Mouse (Mus musculus) C2C12 (cell line): ENCODE measurements around the gene Ckm. TPM values are rescaled to one million over a fixed set of nuclear protein-coding genes. Genes with fewer than 3 reads are reported as not detected.

Experiments used
- H3K27me3 ChIP-seq: one replicate; pipeline ENCODE4 v1.6.1; 2011; ENCODE audit not compliant: control insufficient read depth, insufficient read depth, insufficient read length
- H3K36me3 ChIP-seq: one replicate; pipeline ENCODE4 v1.6.1; 2011; ENCODE audit not compliant: control insufficient read depth, insufficient read depth
- H3K4me3 ChIP-seq: one replicate; pipeline ENCODE4 v1.5.1; 2011; ENCODE audit warnings: mild to moderate bottlenecking, control low read depth; ENCODE audit not compliant: poor library complexity, insufficient read depth, severe bottlenecking
- H3K79me2 ChIP-seq: one replicate; pipeline ENCODE4 v1.6.1; 2011; ENCODE audit not compliant: control insufficient read depth, insufficient read depth
- H3K79me3 ChIP-seq: one replicate; pipeline ENCODE4 v1.6.1; 2011; ENCODE audit warnings: low read depth, control low read depth
- H3ac ChIP-seq: one replicate; pipeline ENCODE3; 2011; ENCODE audit warnings: low read depth; ENCODE audit not compliant: control insufficient read depth, insufficient read length
- CEBPB ChIP-seq: IDR thresholded peaks from one replicate; pipeline ENCODE4 v1.6.1; 2011; ENCODE audit warnings: low read depth, mild to moderate bottlenecking, control low read depth, moderate library complexity
- CTCF ChIP-seq: IDR thresholded peaks from one replicate; pipeline ENCODE4 v1.5.1; 2011; ENCODE audit not compliant: control insufficient read depth, insufficient read depth, insufficient read length
- FOSL1 ChIP-seq: IDR thresholded peaks from one replicate; pipeline ENCODE4 v1.8.0; 2011; ENCODE audit warnings: mild to moderate bottlenecking, low read length; ENCODE audit not compliant: poor library complexity, insufficient read depth, severe bottlenecking
- MAX ChIP-seq: IDR thresholded peaks from one replicate; pipeline ENCODE4 v1.6.1; 2011; ENCODE audit warnings: mild to moderate bottlenecking, control low read depth
- MYOD1 ChIP-seq: IDR thresholded peaks from one replicate; pipeline ENCODE4 v1.6.1; 2011; ENCODE audit warnings: low read depth; ENCODE audit not compliant: control insufficient read depth, insufficient read length
- MYOG ChIP-seq: IDR thresholded peaks from one replicate; pipeline ENCODE4 v1.6.1; 2011; ENCODE audit not compliant: control insufficient read depth, insufficient read length; ENCODE audit errors: extremely low read depth
- USF1 ChIP-seq: IDR thresholded peaks from one replicate; pipeline ENCODE4 v1.6.1; 2011; ENCODE audit warnings: low read depth, mild to moderate bottlenecking, control low read depth, moderate library complexity
- long read RNA-seq, 2 experiments: library from polyadenylated mRNA; unstranded; transcript quantifications; one replicate each; pipeline ENCODE4 v2.0.0; 2019 to 2020
- polyA plus RNA-seq: library from polyadenylated mRNA; unstranded; fragments of >200 nt; fragmentation: generic; extraction: Trizol; gene quantifications from one replicate; pipeline ENCODE4 v1.2.1, GENCODE M21; 2012; ENCODE audit warnings: missing spikeins

Gene Ckm
- 1.9 TPM for polyA plus RNA-seq
- long read RNA-seq, experiment 1, transcript Ckm-203 (8 exons, 2,742 nt) = major isoform, 33 of 40 reads
- long read RNA-seq, experiment 1, partial matches to known transcripts = 7 of 40 reads
- long read RNA-seq, experiment 1, other reads (novel, unspliced or antisense) = 0 of 40 reads
- long read RNA-seq, experiment 2 = 0 reads

- no peaks in the 10 kb centered on the region for H3K79me3 ChIP-seq
- H3ac ChIP-seq = peak within 1 kb of the TSS; percentile 4
- no peak within 1 kb of the TSS for H3K4me3 ChIP-seq
- no peaks in the 10 kb centered on the region for H3K79me2 ChIP-seq
- H3K27me3 ChIP-seq = peaks cover 8% of the 10 kb centered on the region
- H3K36me3 ChIP-seq = no peaks in the 10 kb centered on the region
- TF ChIP-seq FOSL1 (no peak), MYOG (no peak), USF1 (no peak), MYOD1 (no peak), MAX (no peak), CEBPB (no peak), CTCF (no peak)
Measured at GRCm38 (mm10) chr7:19404476-19404875, at the start of gene Ckm. Ckm (plus strand) TSS chr7:19404776.

DNA sequence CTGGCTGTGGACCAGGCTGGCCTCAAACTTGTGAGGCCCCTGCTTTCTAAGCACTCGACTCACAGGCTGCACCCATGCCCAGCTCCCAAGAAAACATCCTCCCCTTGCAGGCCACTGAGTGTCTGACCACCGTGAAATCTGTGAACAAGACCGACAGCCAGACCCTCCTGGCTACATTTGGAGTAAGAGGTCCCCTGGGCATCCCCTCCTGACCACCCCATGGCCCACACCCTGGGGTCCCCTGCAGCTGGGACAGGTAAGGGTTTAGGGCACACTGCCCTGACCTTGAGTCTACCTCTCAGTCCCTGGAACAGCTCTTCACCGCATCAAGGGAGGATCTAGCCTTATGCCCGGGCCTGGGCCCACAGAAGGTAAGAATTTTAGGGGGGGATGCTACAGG, 49.6 kb upstream of the Ckm start:
- H3K36me3 ChIP-seq = peaks cover 17% of the 10 kb centered on the region
- H3K79me3 ChIP-seq = peaks cover 15% of the 10 kb centered on the region
- TF ChIP-seq CEBPB = no peak
- H3ac ChIP-seq = no peak overlapping the region
- H3K4me3 ChIP-seq = no peak overlapping the region
- peaks cover 34% of the 10 kb centered on the region for H3K79me2 ChIP-seq
- no peaks in the 10 kb centered on the region for H3K27me3 ChIP-seq

DNA sequence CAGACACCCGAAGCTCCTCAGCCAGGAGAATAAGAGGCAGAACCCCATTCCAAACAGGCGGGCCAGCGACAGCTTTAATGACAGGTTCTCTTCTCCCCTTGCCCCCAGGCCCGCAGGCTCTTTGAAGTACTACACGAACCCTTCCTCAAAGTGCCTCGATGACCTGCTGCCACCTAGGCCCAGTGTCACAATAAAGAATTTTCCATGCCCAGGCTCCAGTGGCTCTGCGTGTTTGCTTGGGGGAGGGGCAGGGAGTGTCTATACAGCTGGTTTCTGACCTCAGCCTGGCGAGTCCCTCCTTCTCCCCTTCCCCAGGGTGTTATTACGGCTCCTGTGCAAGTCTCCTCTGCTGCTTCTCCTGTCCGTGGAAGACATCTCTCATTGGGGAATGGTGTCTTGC, 48.3 kb upstream of the Ckm start:
- Histone ChIP-seq H3K79me2 (peaks cover 34% of the 10 kb centered on the region), H3K4me3 (no peak overlapping the region), H3ac (no peak overlapping the region), H3K36me3 (peaks cover 17% of the 10 kb centered on the region), H3K27me3 (no peaks in the 10 kb centered on the region), H3K79me3 (peaks cover 15% of the 10 kb centered on the region)
- TF ChIP-seq FOSL1 (no peak), USF1 (no peak), CTCF (no peak), MYOD1 (no peak), MAX (no peak)

DNA sequence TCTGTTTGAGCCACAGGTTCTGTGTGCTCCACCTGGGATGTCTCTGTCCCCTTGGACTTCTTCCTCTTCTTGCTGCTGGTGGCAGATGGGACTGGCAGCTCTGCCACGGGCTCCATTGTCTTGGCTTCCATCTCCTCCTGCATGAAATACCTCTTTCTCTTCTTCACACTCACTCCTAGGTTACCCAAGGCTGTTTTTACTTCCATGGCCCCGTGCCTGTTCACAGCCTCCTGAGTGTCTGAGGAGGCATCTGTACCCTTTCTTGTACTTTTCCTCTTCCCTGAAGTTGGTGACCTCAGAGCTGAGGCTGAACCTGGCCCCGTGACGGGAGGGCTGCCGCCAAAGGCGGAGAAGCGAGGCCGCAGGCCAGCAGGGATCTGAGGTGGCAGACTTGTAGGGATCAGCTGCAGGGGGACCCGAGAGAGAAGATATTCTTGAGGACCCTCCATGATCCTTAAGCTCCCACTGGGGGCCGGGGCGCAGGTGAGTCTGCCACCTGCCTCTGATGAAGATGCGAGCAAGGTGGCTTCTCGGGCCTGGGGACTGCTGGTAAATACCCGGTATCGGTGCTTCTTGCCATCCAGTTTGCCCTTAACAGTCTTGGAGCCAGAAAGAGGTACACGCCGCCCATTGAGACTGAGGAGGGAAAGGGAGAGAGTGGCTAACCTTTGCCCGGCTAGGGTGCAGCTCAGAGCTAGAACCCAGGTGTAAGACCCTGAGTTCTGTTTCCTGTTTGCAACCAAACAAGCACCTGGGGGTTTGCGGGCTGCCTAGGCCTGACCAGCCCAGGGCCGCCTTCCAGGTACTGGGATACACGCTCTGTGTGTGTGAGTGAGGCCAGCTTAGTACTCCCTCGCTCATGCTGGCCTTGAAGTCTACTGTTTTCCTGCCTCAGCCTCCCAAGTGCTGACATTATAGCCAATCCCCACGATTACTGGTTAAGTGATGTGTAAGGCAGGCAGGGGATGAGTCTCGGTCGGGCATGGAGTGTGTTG, 46.9 kb upstream of the Ckm start:
- H3K79me2 ChIP-seq = peaks cover 42% of the 10 kb centered on the region
- peaks cover 11% of the 10 kb centered on the region for H3K36me3 ChIP-seq
- H3K27me3 ChIP-seq = no peaks in the 10 kb centered on the region
- peak overlapping the region; percentile 21 for H3ac ChIP-seq
- H3K79me3 ChIP-seq = peaks cover 15% of the 10 kb centered on the region
- TF ChIP-seq MYOD1 = no peak
- TF ChIP-seq MAX = no peak
- TF ChIP-seq FOSL1 = no peak
- TF ChIP-seq CTCF = no peak
- no peak for TF ChIP-seq USF1
- TF ChIP-seq CEBPB = no peak
- H3K4me3 ChIP-seq = peak overlapping the region; percentile 61

DNA sequence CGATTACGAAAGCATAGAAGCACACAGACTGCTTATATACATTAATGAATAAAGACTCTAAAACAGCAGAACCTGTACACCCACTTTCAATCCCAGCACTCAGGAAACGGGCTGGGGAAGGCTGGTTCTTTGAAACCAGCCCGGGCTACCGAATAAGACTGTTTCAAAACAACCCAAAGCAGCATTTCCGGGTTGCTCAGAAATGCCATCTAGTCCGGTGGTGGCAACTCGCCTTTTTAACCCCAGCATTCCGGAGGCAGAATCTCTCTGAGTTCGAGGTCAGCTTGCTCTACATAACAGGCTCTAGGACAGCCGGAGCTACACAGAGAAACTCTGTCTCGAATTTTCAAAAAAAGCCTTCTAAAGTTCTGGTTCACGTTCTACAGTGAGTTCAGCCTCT, 45.9 kb upstream of the Ckm start:
- no peak for TF ChIP-seq CTCF
- H3K4me3 ChIP-seq = peak overlapping the region; percentile 61
- peak overlapping the region; percentile 31 for H3ac ChIP-seq
- H3K27me3 ChIP-seq = no peaks in the 10 kb centered on the region
- H3K79me2 ChIP-seq = peaks cover 44% of the 10 kb centered on the region
- H3K36me3 ChIP-seq = peaks cover 9% of the 10 kb centered on the region
- peaks cover 15% of the 10 kb centered on the region for H3K79me3 ChIP-seq

- peak within 1 kb of the TSS; percentile 75 for H3ac ChIP-seq
- no peak for TF ChIP-seq CEBPB
- peak; percentile 95 for TF ChIP-seq MAX
- TF ChIP-seq MYOD1 = no peak
- no peak for TF ChIP-seq FOSL1
- peak; percentile 80 for TF ChIP-seq USF1
- TF ChIP-seq MYOG = no peak
- H3K79me2 ChIP-seq = peaks cover 44% of the 10 kb centered on the region
- H3K79me3 ChIP-seq = peaks cover 15% of the 10 kb centered on the region
- peaks cover 9% of the 10 kb centered on the region for H3K36me3 ChIP-seq
- H3K27me3 ChIP-seq = no peaks in the 10 kb centered on the region
- peak within 1 kb of the TSS; percentile 61 for H3K4me3 ChIP-seq
Measured at GRCm38 (mm10) chr7:19359299-19359891, 45.2 kb upstream of the Ckm start, which contains the start of the genes Cd3eap and Ppp1r13l. Cd3eap (minus strand) TSS chr7:19359483. Ppp1r13l (plus strand) TSS chr7:19359749.
